Mouse (Mus musculus): ENCODE results near the gene Gm1043. TPM values are rescaled to one million over a fixed set of nuclear protein-coding genes. Genes with fewer than 3 reads are reported as not detected.

Gm1043 gene
- total RNA-seq, 2 experiments from 2014 or later, result 0.13 to 0.70 TPM

DNA sequence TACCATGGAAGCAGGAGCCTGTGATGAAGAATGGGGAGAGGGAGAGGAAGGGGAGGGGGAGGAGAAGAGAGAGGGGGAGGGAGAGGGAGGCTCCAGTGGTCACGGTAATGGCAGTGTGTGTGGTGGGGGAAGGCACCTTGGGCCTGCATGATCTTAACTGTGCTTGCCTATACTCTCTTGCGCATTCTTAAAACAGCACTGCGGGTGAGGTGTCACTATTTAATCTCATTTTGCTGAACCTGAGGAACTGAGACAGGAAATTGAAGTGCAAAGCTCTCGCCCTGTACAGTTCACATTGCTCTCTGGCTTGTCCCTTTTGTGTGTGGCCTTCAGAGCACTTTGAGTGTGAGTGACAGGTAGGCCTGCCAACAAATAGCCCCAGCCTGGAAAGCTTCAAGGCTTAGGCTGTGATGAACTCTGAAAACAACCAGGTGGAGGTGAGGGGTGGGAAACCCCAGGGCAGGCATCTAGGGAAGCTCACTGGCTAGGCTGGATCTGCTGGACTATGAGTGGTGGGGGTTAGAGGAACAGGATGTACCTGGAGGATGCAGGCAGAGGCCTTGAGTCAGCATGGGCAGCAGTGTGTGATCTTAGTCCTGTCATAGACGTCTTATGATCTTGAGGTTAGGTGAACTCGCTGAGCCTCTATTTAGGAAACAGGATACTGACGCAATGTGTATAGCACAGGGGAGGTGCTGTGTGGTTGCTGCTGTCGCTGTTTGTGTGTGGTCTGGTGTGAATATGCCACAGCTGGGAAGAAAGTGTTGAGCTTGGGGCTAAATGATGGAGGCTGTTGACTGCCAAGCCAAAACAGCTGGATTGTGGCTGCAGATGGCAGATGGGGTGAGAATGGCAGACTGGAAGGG, 18.2 kb upstream of the Gm1043 start:
- no peak for DNase-seq

DNA sequence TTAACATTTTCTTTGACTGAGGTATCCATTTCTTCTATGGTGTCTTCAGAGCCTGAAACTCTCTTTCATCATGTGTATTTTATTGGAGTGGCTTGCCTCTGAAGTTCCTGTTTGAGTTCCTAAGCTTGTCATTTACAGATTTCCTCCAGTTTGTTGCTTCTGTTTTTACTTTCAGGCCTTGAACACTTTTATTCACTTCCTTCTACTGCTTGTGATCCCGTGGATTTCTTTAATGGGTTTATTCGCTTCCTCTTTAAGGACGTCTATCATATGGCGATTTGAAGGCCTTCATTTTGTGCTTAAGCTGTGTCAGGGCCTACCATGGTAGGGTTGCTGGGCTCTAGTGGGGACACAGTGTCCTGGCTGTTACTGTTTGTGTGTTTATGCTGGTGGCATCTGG, 11.5 kb upstream of the Gm1043 start:
- no peak for DNase-seq

DNA sequence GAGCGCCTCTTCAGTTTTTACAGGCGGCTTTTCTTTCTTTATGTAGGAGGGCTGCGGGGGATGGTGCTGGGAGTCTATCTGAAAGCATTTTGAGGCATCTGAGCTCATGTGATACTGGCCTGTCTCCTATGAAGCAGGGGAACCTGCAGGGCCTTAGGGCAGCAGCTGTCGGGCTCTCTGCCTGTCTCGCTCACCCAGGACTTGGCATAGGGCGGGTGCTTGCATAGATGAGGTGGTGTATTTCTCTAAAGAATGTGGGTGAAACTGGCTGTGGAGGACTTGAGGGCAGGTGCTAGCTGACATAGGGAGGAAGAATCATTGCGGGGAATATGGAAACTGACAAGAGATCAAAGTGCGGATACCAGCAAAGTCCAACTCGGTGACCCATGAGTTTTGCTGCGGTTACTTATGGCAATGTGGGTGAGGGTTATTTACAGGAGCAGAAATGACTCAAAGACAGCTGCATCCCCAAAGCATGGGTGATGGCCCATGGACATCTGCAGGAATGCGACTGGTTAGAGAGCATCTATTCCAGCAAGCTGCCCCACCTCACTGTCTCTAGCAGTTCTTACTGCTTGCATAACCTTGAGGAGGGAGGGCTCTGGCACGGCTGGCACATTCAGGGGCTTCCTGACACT, 8.4 kb upstream of the Gm1043 start:
- DNase-seq, result no peak

DNA sequence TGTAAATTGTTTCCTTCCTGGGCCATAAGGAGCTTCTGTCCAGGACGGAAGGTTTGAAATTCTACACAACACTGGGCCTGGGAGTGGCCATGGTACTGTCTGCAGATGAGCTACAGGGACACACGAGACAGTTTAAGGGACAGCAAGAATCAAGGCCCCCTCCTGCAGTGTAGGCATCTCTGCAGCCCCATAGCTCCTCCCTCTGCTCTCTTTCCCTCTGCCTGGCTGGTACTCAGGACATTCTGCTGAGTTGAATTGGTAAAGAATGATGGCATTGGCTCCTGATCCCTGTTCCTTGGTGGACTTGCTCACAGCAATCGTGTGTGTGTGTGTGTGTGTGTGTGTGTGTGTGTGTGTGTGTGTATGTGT, 7.9 kb upstream of the Gm1043 start:
- DNase-seq, result no peak

DNA sequence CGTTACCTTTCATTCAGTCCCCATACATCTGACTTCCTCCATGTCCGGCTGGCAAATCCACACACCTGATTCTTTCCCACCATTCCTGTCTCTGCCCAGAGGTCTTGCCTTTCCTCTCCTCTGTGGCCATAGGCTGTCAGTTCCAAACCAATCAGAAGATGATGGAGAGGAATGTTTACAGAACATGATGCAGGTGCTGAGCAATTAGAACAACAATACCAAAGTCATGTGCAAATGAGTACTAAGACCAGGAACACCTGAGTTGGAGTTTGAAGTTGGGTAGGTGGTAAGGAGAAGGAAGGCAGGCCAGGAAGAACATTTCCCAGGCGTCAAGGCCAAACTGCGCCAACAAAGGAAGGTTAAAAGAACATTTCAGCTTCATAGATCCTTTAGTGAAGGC, 5.7 kb upstream of the Gm1043 start:
- no peak for DNase-seq

DNA sequence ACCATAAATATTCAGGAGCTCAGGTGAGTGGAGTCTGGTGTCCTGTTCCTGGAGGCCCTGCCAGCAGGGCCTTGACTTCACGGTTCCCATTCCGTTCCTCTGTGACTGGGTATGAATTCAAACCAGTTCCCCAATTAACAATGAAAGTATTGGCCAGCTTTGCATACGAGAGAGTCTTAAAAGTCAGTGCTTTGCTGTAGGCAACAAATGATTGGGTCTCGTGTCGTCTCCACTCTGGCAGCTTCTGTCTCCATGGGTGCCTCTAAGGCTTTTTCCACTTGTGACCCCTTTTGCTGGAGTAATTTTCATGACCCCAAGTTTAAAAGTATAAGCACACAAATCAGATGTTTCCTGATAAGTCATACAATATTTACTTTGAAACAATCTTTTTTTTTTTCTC, 4.6 kb upstream of the Gm1043 start:
- no peak for DNase-seq

DNA sequence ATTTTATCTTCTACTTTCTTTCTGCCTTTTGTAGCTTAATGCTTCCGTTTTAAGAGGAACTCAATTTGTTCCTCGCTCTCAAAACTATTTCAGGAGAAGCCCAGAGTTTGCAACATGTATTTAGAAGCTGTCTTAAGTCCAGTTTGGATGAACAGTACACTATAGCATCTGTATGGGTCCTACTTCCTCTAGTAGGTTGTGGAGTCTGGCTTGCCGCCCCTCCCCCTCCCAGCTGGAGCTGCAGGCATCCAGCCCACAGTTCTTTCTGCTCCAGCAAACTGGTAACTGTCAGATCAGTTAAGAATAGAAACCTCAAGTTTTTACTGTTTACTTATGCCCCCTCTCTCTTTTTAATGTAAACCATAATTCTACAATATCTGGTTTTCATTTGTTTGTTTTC, 2.8 kb upstream of the Gm1043 start:
- DNase-seq, result peak in 1 of 2 experiments; percentile 36

DNA sequence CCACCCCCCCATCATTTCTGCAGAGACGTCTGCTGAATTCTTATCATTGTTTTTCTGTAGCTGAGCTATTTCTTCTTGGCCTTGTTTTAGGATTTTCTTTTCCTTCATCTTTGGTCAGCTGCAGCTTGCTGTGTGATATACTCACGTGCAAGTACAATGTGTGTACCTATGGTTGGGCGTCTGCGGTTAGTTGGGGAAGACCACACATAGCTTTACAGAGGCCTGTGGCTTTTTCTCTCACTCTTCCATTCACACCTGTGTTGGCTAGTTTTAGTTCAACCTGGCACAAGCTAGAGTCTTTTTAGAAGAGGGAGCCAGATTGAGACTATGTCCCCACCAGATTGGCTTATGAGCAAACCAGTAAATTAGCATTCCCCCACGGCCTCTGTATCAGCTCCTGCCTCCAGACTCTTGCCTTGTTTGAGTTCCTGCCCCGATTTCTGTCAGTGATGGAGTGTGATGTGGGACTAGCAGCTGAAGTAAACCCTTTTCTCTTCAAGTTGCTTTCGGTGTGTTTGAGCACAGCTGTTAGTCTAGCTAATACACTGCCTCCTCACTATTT, 1.9 kb upstream of the Gm1043 start:
- DNase-seq, result no peak

DNA sequence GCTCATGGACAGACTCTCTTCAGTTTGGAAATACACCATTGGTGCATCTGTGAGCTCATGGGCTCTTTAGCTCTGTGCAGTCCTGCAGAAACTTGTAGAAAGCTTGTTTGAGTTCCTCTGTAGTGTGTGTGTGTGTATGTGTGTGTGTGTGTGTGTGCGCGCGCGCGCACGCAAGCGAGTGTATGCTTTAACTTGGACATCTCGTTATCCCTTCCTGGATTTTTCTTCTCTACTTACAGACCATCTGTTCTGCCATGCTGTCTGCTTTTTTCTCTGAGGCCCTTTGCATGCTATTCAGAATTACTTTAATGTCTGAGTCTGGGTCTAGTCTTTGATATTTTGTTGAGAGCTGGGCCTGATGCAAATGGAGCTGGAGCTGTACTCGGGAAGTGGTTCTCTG, 1.3 kb upstream of the Gm1043 start:
- DNase-seq, result no peak

DNA sequence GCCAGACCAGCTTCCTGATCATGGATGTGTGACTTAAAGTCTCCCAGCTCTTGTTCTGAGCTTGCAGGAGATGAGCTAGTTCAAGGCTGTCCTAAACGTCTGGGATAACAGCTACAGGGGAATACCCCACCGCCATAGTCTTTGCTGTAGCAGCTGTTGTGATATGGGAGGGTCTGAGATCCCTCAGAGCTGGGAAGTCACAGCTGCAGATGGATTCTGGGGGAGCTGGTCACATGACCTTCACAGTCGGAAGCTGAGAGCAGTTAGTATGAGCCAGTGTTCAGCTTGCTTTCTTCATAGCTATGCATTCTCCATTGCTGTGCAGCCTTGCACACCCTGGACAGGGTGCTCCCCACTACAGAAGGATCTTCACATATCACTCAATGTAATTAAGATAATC, 748 bp downstream of the Gm1043 start:
- DNase-seq, result no peak

DNA sequence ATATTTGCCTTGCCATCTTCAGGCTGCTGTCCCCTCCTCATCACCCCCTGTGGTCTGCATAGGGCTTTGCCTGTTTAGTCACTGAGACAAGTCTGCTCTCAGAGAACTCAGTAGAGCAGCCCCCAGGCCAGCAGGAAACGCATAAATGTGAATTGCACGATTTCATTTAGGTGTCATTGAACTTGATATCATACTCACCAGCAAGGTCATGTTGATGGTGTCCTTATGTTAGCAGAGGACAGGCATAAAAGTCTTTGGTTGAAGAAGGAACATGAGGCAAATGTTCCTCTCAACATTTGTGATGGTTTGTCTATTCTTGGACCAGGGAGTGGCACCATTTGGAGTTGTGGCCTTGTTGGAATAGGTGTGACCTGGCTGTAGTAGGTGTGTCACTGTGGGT, 2.6 kb downstream of the Gm1043 start:
- no peak for DNase-seq

DNA sequence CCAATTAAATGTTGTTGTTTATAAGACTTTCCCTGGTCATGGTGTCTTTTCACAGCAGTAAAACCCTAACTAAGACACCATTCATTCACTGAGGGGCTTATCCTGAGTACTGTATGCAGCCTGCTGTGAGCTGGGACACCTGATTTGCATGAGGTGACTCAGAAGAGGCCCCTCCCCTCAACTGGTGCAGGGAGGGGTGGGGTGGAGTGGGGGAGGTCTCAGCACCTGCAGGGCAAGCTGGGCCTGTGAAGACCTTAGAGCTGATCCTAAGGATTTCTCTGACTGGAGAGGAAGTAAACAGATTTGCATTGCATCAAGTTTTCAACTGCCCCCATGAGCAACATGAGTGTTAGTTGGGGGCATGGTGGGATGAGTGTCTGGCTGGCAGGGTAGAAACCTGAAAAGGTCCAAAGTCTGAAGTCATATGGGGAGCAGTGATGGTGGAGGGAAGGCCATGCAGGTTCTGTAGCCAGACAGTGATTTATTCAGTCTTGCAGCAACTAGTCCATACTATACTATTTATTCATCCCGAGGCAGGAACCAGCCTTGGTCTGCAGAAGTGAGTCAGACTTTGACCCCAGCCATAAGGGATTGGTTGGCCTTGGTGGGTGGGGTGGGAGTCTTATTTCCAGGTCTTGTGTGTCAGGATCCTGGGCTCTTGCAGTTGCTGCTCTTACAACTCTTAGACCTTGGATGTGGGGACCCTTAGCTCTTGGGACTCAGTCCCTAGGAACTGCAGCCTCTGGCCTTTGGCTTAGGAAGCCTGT, 3.4 kb downstream of the Gm1043 start:
- no peak for DNase-seq

DNA sequence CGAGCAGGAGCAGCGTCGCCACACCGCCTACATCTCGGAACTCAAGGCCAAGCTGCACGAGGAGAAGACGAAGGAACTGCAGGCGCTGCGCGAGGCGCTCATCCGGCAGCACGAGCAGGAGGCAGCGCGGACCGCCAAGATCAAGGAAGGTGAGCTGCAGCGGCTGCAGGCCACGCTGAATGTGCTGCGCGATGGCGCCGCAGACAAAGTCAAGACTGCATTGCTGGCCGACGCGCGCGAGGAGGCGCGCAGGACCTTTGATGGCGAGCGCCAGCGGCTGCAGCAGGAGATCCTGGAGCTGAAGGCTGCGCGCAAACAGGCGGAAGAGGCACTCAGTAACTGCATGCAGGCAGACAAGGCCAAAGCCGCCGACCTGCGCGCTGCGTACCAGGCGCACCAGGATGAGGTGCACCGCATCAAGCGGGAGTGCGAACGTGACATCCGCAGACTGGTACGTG, 6.0 kb downstream of the Gm1043 start:
- peak; percentile 47 to 63 for DNase-seq

DNA sequence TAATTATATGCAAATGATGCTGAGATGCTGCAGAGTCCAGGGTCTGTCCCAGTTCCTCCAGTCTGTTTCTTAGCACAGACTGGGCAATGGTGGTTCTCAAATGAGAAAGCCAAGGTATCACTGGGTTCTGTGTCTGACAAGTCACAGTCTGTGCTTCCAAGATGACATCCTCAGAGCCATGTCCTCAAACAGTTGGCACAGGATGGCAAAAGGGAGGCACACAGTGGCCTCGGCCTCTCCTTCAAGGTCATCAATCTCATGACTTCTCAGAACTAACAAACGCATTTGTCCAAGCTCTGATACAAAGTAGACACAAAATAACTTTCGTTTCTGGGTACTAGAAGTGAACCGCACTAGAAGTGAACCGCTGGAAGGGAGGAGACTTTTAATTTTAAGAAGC, 9.8 kb downstream of the Gm1043 start:
- DNase-seq, result peak in 1 of 2 experiments; percentile 33

DNA sequence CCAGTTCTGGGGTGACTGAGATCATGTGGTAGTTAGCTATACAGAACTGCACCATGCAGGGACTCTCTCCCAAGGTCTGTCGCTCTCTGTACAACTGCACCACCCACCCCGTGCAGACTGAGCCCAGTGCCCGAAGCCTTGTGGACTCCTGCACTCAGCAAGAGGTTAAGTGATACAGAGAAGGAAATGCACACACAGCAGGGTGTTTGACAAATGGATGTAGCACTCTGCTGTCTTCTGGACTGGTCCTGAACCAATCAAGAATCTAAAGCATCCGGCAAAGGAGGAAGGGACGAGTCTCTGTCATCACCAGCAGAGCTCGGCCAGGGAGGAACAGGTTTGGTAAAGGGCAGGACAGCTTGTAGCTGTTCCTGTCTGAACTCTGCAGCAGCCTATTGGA, 12.4 kb downstream of the Gm1043 start:
- no peak for DNase-seq

DNA sequence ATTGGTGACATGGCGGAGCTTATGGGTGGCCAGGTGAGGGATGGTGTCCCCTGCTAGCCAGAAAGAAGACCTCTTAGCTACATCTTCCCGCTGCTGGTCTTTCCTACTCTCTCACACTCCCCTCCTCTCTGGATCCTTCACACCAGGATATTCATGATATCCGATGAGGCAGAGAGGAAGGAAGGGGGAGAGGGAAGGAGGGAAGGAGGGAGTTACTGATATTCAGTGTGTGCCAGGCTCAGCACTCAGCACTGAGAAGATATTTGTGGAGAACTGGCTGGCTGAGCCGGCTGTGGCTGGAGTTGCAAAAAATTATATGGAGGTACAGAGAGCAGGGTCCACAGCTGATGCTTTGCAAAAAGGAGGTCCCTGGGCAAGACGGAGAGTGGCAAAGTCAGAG, 15.6 kb downstream of the Gm1043 start:
- DNase-seq, result no peak

DNA sequence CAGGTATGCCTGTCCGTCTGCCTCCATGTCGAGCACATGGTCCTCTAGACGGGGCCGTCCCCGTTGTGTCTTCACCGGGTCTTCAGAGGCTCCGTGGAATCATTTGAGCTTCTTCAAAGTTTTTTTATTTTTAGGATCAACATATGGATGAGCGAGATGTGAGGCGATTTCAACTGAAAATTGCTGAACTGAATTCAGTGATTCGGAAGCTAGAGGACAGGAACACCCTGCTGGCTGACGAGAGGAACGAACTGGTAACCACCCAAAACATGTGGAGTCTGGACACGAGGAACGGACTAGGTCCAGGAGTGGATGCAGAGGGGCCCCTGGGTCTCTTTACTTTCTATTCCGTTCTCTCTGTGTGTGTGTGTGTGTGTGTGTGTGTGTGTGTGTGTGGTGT, 16.5 kb downstream of the Gm1043 start:
- DNase-seq, result no peak

DNA sequence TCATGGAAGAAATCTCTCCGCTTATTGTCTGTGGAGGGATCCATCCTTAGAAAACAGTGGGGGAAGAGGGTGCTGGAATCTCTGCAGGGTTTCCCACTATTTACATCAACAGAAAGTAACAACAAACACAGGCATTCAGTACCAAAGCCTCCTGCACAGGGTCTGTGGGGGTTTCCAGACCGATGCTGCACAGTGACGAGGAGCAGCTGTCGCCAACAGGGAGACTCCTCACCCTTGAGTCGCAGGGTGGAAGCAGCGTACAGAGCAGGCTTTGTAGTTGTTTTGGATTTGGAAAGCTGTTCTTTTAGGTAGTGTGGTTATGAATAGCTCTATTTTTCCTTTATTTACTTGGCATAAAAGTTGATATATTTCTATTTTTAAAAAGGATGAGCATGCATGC, 16.9 kb downstream of the Gm1043 start:
- no peak for DNase-seq

DNA sequence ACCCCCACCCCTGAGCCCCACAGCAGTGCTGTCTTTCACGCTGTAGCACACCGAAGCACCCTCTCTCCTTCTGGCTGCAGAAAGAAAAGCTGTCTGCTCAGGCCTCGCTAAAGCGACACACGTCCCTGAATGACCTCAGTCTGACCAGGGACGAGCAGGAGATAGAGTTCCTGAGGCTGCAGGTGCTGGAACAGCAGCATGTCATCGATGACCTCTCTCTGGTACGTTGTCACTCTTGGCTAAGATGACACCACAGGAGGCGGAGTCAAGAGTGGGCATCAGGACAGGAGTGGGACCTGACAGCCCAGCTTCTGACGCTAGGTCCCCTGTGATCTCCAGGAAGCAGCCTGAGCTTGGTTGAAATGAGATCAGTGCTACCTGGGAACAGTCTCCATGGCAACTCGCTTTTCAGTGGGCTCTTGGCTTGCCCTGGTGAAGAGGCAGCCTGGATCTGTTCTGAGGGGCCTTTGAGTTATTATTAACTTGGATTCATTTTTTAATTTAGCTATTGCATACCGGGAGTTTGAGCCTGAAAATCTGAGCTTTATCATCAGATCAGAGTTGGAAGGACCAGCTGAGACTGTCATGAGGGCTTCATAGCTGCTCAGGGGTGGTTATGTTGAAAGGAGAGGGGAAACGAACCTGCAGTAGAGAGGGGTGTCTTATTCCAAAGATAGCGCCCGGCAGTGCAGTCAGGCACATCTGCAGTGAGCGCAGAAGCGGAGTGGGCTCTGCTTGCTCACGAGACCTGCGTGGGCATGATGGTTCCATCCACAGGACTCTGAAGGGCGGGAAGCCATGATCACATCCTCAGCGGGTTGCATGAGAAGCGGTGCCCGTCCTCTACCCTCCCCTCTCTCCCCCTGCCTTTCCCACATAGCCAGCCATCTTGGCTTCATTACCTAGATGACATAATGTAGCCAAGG, 20.6 kb downstream of the Gm1043 start:
- DNase-seq, result no peak

DNA sequence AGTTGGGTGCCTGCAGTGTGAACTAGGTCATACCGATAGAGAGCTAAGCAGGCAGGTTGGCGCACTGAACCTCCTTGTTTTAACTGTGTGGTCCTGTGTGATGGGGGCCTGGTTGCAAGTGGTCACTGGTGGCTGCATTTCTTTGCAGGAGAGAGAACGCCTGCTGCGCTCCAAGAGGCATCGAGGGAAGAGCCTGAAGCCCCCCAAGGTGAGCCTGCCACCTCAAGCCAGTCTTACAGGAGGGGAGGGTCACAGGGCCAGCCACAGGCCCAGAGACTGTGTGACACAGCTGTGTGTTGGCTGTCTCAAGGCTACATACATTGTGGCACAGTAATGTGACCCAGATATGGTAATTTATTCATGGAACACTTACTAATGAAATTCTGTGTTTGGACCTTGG, 21.9 kb downstream of the Gm1043 start:
- DNase-seq, result no peak

DNA sequence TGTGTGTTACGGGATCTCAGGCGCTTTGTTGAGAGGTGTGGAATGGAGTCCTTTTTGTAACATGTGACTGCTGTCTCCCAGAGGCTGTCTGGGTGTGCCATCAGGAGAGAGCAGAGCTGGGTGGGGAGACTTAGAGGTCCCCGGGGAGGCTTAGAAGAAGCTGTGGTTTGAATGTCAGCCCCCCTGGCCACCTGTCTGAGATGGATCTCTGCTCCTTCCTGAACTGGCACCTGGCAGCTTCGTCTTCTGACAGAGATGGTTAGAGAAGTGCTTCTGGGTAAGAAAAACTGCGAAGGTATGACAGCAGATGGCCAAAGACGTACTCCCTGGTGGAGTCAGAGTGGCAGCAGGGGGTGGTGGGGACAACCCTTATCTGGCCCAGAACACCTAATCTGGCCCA, 22.4 kb downstream of the Gm1043 start:
- no peak for DNase-seq

All from adrenal gland, postnatal 36 days (tissue).